Mouse (Mus musculus) layer of hippocampus, postnatal 25 days (tissue): Measurements from ENCODE around the gene Col5a1. TPM values are rescaled to one million over a fixed set of nuclear protein-coding genes. Genes with fewer than 3 reads are reported as not detected.

Experiments used
- DNase-seq, 2 experiments: peaks; one replicate each; pipeline ENCODE4 v3.0.0; 2022; ENCODE audit warnings: mixed read lengths in 2 of 2, low spot score in 1 of 2; ENCODE audit errors: extremely low spot score in 1 of 2
- total RNA-seq, 2 experiments: library from RNA; stranded (reverse); gene quantifications; 2 replicates each; pipeline ENCODE4 v1.2.3; 2021

Col5a1 gene
- total RNA-seq, 2 experiments from 2014 or later = 3.3 to 4.2 TPM

GRCm38 (mm10) chr2:27916316-27916715 lies 30.1 kb downstream of the Col5a1 start:
- DNase-seq = no peak

DNA sequence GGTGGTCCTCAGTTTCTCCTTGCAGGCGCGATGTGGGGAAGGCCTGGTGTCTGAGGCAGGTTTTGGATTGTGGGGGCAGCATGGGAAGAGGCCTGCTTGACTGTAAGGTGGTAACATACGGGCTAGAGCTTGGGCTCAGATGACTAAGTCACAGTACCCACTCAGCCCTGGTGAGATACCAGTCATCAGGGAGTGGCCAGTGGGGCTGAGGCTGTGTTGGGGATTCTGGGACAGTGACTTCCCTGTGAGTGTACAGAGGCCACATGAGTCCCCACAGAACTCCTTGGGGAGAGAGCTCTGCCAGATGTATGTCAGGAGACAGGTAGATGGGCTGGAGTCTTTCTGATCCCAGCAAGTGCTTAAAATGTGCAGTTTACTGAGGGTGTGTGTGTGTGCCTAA lies 31.0 kb downstream of the Col5a1 start:
- DNase-seq = no peak

GRCm38 (mm10) chr2:27918106-27918505 lies 31.9 kb downstream of the Col5a1 start:
- DNase-seq = no peak

- no peak for DNase-seq
Observed at GRCm38 (mm10) chr2:27919309-27919850, 33.2 kb downstream of the Col5a1 start.

GRCm38 (mm10) chr2:27922053-27922452 lies 35.8 kb downstream of the Col5a1 start:
- no peak for DNase-seq

GRCm38 (mm10) chr2:27923718-27924117 lies 37.5 kb downstream of the Col5a1 start:
- DNase-seq = no peak

GRCm38 (mm10) chr2:27924463-27924862 lies 38.2 kb downstream of the Col5a1 start:
- DNase-seq = no peak

GRCm38 (mm10) chr2:27926478-27927165 lies 40.4 kb downstream of the Col5a1 start:
- DNase-seq = peak; percentile 62 to 83

DNA sequence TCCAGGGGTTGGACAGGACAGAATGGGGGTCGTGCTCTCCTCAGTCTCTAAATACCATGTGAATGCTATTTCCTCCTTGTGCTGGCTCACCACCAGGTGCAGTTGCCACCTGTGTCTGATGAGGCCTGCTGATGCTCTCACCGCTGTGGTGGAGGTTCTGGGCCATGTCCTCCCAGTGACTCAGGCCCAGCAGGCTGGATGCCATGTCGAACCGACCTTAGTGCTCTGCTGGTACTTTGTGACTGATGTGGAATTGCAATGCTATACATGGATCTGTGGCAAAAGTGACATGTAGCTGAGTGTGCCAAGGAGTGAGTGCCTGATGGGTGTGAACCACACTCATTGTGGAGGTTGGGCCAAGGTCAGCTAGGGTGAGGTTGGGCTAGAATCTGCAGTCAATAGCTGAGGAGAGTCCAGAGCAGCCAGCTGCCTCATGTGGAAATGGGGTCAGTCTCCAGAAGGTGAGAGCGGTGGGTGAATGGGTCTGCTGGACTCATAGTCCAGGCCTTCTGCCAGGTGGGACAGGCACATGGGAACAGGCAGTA lies 44.3 kb downstream of the Col5a1 start:
- no peak for DNase-seq

GRCm38 (mm10) chr2:27931130-27931529 lies 44.9 kb downstream of the Col5a1 start:
- no peak for DNase-seq

GRCm38 (mm10) chr2:27931971-27932370 lies 45.7 kb downstream of the Col5a1 start:
- DNase-seq = no peak

GRCm38 (mm10) chr2:27934269-27934668 lies 48.0 kb downstream of the Col5a1 start:
- DNase-seq = no peak

DNA sequence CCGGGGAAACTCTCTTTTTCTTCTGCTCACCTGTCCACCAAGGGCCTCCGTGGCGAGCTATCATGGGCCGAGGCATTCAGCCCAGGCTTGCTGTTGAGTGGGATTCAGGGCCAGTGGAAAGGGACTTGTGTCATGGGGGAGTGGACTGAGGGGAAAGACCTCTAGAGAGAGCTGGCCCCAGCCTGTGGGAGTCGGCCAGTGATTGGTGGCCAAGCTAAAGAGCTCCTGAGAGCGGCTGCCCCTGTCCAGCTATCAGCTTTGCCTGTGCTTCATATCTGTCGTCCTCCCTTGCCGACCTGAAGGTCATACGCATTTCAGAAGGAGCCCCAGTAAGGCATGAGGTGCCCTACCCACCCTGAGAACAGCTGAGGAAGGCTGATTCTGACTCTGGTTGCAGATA lies 48.6 kb downstream of the Col5a1 start:
- no peak for DNase-seq

GRCm38 (mm10) chr2:27935441-27935840 lies 49.2 kb downstream of the Col5a1 start:
- DNase-seq = no peak

DNA sequence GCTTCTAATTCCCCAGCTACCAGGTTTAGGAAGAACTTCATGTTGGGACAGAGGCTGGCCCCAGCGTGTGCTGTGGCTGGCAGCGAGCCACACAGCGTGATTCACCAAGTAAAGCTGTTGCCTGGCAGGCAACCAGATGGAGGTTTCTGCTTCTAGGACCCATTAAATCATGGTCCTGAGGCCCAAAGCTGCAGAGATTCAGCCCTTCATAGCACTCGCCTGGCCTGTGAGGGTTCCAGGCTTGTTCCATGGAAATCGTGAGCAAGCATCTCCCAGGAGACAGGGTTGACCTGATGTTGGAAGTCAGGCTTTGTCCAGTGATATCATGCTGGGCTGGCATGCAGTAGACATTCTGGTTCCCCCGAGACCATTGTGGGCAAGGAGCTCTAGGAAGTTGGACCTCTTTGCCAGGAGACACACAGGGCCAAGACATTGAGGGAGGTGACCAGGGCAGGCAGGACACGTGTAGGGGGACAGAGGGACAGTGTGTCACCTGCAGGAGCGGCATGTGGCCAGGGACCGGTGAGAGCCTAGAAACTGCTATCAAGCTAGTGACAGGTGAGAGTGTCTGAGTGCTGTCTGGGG lies 50.5 kb downstream of the Col5a1 start:
- DNase-seq = peak in 1 of 2 experiments; percentile 41

DNA sequence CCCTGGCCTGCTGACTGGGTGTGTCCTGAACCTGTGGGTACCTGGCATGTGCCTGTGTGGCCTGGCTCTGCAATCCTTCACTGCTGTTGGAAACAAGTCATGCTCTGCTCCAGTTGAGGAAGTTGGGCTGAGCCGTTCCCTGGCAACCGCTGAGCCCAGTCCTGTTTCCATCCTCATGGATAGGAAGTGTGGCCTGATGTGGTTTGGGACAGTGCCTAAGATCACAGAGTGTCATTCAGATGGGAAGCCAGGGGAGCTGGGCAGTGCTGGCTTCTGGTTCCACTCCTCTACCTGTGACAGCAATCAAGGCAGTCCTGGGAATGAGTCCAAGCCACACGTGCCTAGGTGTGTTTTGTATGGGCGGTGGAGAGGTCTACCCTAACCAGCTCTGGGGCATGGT lies 53.2 kb downstream of the Col5a1 start:
- DNase-seq = no peak

- DNase-seq = no peak
Observed at GRCm38 (mm10) chr2:27940144-27940543, 53.9 kb downstream of the Col5a1 start.

- no peak for DNase-seq
Observed at GRCm38 (mm10) chr2:27947252-27947651, 61.0 kb downstream of the Col5a1 start.

DNA sequence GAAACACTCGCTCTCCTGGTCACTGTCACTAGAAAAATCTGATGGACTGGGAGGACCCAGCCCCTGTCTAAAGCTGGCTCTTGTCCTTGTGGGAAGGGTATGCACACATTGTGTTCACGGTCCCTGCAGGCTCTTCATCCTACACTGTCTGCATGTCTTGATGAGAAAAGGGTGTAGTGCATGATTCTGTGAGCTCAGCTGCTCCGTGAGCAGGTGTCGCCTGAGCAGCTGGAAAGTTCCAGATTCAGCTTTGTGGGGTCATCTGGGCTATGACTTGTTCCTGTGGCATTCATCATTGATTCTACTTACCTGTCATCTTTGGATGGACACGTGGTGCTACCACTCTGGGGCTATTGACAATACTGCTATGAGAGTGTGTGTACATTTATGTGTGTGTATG lies 61.7 kb downstream of the Col5a1 start:
- DNase-seq = no peak

GRCm38 (mm10) chr2:27953866-27954265 lies 67.6 kb downstream of the Col5a1 start:
- no peak for DNase-seq

DNA sequence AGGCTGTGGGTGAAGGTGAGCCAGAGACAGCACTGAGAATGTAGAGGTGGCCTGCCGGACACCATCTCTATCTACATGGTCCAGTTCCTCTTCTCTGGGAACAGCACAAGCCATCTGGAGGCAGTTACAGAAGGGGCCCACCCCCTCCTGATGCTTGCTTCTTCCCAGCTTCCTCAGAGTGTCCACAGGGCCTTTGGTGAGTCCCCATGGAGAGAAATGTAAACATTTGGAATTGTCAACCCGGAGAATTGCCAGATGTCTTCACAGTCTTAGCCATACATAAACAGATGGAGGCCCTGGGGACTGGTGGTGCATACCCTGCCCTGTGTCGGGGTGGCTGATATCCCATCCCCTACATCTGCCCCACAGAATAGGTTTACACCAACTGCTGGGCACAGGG lies 68.7 kb downstream of the Col5a1 start:
- no peak for DNase-seq

DNA sequence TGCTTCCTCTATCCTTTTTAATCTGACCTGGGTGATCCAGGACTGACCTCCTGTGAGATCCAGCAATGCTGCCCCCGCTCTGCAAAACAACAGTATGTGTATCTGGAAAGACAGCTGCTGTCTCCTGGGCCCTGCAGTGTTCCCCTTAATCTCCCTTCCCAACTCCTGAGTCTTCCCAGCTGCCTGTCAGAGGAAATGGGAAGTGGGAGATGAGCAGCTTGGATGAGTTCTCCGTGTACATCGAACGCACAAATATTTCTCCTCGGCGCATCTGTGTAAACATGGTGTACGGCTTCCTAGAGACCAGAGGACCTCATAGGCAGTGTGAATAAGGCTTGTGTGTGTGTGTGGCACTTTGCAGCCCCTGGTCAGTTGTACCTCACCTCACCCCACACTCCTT lies 70.5 kb downstream of the Col5a1 start:
- no peak for DNase-seq
